Mouse (Mus musculus) A20 (cell line): ENCODE data around the gene Fbn1.

ENCODE experiments used
- DNase-seq: peaks from one replicate; pipeline ENCODE4 v3.0.0-alpha.2; 2011; ENCODE audit warnings: low read depth, low spot score

The Fbn1 gene

DNA sequence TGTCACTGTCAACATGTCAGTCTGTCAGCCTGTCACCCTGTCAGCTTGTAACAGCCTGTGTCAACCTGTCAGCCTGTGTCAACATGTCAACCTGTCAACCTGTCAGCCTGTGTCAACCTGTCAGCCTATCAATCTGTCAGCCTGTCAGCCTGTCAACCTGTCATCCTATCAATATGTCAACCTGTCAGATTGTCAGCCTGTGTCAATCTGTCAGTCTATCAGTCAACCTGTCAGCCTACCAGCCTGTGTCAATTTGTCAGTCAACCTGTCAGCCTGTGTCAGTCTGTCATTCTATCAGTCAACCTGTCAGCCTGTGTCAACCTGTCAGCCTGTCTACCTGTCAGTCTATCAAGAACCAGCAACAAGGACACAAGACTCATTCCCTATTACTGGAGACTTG, 6.3 kb downstream of the Fbn1 start:
- no peak for DNase-seq

DNA sequence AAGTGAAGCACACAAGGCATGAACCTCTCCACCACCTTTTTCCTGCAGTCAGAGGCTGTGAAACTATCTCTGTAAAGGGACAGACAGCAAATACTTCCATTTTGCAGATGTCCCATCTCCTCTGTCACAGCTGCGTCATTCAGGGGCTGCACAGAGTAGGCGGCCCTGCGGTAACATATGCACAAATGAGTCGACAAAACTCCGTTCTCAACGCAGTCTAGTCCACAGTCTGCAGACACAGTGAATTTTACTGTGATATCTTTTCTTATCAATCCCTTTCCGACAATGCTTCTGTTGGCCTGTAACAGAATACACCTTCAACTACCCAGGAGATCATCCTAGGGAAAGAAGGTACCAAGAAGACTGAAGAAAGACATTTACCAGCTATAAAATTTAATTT, 9.6 kb downstream of the Fbn1 start:
- no peak for DNase-seq

DNA sequence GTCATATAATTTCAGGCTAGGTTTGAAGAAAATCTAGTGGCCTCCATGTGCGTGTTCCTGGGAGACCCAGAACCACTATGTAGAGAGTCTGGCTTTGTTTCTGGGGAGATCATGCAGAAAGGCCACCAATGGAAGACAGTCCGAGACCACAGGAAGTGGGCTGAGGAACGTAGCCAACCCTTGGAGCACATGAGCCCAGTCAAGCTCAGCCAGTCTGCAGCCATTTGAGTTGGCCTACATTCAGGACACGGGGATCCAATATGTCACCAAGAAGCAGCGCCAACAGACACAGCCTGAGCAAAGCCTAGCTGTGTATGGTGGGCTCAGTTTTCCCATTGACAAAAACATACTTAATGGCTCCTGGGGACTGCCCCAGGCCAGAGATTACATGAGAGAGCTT, 11.1 kb downstream of the Fbn1 start:
- no peak for DNase-seq

DNA sequence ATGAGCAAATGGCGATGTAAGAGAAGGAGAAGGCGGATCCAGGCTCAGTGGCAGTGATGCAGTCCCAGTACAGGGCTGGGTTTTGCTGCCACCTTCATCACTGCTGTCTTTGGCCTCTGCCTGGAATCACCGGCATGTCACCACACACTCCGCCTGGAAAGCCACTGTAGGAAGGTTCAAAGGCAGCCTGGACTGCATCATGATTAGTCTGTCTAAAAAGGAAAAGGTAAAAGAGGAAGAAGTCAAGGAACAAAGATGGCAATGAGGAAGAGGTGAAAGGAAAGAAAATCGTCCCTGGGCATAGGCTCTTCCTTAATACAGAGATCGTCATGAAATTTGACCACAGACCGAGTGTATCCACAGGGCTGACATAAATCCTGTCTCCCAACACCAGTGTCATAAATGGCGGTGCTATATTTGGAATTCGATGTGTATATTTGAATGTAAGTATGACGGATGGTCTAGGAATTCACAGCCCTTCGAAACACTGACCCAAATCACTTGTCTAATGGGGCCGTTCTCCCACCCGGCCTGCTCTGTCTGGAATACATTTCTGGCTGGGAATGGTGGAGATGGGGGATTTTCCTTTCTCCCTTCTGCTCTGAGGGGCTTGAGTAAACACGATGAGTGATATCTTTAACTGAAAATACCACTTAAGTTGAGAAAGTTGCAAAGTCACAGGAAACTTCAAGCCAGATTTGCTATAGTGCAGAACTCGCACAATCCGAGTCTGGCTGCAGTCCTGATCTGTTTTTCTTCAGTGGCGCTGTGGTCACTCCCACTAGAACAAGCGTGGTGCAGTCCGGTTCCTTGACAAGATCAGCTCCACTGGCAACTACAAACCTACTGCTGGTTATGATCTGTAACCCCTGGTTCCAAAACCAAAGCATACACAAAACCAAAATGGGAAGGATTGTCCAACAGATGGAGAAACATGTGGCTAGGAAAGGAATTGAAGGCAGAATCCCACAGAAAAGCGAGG, 12.7 kb downstream of the Fbn1 start:
- no peak for DNase-seq

DNA sequence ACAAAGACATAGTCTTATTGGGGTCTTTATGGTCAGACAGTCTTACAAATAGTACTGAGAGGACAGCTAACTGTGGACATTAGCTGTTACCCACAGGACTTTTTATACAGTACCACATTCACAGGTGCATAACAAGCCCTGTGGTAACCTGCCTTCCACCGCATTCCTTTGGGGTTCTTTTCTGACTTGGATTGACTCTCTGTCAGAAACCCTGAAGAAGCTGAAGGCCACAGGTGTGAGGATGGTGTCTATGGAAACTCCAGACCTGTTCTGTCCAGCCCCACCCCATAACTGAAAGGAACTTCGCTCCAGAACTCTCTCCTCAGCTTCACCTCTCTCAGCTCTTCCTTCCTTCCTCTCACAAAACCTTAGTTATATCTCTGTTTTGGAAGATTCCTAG, 13.5 kb downstream of the Fbn1 start:
- DNase-seq: no peak

DNA sequence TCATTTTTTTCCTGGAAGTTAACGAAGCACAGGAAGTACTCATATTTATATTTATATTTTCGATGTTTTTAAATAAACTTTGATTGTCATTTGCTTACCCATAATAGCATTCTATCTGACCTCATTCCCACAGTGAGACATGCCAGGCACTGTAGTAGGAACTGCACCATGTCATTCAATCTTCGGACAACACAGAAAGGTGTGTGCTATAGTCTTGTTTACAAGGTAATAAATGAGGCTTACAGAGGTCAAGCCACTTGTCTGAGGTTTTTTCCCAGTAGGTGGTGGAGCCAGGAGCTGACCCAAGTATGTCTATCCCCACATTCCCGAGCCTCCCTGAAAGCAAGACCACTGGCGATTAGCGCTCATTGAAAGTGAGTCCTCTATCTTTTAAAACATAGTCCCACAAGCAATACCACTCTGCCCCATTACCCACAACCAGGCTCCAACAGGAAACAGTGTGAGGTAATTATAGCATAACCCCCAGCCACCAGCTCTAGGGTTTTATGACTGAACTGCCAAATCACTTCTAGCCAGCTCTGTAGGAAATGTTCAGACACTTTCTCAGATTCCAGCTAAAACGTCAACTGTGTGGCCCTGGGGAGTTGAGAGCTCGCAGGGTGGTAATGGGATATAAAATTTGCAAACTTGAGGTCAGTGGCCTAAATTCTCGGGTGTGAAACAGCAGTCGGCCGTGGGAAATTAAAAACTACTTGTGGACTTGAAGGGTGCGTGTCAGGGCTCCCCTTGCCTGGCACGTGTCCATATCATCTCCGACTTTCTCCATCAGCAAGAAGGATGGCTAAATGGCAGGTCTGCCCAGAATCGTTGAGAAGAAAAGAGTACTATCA, 15.5 kb downstream of the Fbn1 start:
- DNase-seq: no peak

DNA sequence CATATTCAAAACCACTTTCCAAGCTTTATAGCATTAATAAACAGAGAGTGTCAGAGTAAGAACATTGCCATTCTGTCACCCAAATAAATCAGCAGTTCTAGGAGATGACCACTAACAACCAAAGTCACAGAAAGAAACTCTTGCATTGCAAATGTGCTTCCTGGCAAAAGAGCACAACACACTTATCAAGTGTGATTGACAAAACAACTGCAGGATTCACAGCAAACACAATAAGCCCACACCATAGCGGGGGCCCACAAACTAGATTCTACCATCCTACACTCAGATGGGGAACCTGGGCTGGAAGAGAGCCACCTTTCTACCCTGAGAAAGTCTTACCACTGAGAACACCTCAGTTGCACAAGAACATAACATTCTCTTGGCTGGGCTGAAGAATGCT, 17.8 kb downstream of the Fbn1 start:
- DNase-seq: no peak

DNA sequence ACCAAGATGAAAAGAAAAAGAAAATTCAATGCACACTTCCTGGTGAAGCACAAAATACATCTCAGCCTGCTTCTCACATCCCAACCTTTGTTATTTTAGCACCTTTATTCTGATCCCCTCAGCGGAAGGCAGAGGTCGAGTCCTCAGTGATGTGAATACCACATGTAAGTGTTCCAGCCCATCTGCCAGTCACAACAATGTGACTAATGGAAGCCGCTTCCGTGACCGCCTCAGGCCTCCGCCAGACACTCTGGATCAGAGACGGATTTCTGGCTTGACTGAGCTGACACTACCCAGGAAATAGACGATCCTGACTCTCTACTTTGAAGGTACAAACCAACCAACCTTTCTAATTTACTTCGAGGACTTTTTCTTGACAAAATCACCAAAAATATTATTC, 22.9 kb downstream of the Fbn1 start:
- no peak for DNase-seq

DNA sequence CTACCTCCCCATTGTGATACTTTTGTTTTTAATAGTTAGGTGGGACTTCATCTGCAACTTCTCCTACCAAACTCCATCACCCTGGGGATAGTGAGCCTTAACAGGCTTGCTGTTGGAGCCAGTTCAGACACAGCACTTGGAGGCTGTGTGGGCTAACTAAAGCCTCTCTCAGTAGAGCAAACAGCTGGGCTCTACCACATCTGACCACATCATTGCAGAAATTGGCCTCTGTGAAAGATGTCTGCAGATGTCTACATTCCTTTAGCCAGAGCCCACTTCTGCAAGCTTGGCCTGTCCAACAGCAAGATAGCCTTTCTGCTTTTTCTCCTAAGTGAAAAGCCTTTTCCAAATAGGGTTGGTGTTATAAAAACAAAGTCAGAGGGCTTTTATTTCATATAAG, 23.6 kb downstream of the Fbn1 start:
- DNase-seq: no peak

DNA sequence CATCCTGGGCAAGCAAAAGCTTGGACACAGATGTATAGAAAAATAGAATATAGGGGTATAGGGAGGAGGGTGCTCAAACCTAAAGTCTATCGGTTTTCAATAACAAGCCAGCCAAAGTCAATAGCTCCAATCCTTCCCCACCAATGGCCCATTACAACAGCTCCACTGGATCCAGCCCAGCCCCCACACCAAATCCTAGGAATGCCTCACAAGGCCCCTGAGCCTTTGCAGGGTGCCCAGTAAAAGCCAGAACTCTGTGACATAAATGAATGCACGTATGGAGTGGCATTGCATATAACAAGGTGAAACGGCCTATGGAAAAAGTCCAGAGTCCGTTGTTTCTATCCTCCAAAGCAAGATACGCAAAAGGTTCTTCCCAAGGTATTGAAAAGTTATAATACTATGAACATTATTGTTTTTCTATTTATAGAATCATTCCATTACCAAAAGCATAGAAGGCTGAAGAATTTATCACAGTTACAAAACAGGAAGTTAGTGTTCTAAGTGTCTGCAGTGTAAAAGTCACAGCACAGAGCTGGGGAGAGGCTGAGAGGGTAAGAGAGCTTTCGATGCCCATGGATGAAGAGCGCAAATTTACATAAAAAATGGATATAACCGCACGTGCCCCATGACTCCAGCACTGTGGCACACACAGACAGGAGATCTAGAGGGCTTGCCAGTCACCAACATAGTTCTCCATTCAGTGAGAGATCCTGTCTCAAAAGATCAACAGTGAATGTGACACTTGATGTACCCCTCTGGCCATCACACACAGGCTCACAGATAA, 26.1 kb downstream of the Fbn1 start:
- no peak for DNase-seq

DNA sequence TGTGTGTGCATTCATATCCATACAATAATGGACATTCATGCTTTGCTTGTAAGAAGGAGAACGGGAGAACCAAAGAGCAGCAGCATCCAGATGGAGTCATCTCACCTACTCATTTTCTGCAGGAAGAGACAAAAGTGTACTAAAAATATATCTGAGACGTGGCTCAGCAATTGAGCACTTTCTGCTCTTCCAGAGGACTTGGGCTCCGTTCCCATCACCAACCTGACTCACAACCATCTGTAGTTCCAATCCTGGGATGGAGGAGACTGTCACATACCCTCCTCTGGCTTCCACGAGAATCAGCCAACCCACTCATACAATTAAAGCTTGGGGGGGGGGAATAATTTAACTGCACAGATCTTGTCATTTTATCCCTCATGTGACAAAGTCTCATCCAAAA, 26.7 kb downstream of the Fbn1 start:
- DNase-seq: no peak

DNA sequence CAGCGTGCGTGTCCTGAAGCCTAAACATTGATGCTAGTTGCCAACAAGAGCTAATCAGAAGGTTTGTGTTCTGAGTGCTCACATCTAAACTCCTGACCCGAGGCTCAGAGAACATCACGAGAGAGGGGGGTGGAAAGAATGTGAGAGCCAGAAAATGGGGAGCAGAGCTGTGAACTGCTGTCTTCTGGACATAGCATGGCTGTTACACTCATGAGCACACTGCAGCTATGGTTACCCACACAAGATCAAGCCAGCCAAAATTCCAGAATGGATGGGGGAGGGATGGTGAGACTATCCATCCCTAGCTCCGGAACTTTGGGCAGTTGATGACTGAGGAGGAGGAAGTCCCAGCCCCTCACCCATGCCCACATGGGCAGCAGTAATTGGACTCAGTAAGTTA, 27.7 kb downstream of the Fbn1 start:
- DNase-seq: no peak

DNA sequence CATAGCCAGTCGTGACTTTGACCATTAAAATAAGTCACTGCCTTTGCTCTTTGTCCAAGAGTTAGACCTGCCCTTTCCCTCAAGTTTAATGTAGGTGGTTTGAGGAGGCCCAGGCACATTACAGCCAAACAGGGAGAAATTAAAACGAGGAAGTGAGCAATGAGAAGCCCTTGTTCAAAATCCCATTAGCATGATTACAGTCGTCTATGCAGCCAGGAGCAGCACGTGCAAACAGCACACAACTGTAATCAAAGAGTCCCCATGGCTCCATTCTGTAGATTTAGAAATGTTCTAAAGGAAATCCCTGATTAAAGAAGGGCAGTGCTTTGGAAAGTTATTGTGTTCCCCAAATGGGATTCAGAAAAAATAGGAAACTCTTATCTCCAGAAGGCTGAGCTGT, 29.1 kb downstream of the Fbn1 start:
- DNase-seq: no peak

DNA sequence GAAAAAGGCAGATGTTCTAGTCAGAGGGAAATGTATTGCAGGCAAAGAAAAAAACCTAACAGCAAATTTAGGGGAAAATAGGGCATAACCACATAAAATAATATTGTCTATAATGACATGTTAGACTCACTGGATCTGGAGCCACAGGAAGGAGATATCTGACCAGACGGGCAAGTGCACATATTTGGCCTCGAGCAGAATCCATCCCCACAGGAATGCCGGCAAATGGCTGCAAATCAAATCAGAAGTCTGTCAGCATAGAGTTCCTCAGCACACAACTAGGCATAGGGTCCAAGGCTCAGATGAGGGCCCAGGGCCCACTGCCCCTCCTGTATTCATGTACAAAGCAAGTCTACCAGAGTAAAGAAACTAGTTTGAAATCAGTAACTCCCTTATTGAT, 30.4 kb downstream of the Fbn1 start:
- no peak for DNase-seq

DNA sequence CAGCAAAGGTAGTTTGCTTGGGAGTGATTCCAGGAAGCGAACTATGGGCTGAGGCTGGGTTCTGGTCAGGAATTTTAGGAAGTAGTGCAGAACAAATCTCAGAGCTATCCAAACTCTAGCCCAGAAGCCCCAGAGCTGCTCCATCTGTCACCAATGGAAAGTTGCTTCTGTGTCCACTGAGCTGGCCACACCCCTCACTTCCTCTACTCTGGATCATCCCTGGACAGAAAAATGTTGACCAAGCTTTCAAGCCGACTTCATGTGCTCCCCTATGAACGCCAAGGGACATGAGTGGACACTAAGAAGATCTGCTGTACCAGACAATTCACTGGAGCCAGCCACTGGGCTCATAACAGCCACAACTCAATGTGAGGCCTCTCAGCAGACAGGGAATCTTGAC, 31.6 kb downstream of the Fbn1 start:
- DNase-seq: no peak

DNA sequence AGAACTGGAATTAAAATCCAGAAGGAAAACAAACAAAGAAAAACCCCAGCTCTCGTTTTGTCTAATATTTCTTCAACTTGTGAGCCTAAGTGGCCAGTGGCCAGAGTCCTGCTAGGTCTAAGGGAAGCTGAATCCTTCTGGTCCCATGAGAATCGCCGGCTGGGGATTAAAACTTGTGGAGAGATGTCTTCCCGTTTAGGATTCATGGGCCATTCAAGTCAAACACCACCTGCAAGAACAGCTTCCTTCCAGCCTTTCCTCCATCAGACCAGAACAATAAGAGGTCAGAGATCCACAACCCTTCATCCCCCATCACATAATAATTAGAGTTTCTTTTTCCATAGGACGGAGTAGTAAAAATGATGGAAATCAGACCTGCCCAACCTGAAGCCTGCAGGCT, 33.1 kb downstream of the Fbn1 start:
- no peak for DNase-seq

DNA sequence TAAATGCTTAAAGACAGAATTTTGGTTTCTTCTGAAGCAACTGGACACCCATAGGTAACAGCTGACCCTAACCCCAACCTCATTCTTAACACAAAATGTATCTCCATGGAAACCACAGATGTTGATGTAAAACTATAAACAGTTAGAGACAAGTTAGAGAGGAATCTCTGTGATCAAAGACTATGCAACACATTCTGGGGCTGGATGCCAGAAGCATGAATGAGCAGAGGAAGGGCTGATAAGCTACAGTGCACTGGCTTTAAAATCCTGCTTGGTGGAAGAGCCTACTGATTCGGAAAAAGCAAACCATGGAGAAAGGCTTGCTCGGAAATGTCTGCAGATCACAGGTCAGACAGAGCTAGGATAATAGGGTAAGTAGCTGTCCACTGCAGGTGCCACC, 34.6 kb downstream of the Fbn1 start:
- DNase-seq: no peak

DNA sequence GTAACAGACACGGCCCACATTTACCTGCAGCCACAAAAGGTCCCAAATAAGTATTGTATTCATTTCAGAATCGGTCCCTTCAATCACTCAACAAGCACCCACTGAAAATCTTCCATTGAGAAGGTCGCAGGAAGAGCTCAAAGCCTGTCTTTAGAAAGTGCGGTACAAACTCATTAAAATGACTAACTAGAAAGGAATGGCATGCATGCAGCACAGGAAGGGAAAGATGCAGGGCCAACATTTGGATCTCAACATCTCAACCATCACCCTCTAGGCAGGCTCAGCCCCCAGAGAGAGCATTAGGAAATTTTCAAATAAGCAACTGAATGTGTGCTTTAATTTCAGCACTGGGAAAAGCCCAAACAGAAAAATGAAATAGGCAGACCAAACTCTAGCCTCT, 36.1 kb downstream of the Fbn1 start:
- no peak for DNase-seq

DNA sequence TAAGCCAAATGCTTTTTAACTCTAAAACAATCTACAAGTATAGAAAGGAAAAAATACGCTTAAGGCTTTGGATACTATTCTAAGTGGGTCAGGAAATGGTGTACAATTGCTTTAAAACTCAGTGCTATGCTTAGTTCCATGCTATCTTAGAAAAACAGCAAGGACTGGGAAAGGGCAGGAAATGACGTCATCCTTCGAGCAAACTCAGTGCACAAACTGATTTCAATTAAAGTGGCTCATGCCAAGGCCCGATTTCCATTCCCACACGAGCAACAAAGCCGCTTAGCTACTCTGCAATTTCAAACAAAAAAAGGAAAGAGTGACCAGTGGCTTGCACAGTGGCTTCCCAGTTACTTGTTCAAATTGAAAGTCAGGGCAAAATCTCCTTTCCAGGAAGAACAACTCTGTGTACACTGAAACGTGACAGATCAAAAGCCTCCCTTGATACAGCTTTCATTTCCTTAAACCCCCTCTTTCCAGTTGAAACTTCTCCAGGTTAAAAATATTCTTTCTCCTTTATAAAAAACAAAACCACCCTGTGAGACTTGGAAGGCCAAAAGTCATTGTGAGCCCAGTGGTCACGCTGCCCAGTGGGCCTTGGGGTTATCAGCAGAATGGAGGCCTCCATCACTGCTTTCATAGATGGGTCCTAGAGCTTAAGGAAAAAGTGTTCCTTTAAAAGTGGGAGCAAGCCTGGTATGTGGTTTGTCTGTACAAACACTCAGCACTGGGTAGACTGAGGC, 37.1 kb downstream of the Fbn1 start:
- DNase-seq: no peak

DNA sequence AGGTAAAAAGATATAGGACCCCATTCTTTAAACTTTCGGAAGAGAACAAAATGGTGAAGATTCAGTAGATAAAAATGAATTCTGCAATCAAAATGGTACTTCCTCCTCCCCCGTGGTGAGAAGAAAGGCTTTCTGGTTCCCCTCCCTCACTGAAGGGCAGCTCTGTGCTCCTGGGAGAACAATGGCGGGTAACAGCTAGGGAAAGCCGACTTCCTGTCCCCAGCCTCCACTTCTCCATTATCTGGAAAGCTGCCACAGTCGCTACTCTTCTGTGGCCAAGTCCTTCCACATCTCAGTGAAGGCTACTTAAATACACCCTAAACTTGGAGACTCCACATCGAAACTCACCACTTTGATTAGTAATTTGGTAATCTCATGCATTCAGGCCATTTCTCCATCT, 43.8 kb downstream of the Fbn1 start:
- no peak for DNase-seq

DNA sequence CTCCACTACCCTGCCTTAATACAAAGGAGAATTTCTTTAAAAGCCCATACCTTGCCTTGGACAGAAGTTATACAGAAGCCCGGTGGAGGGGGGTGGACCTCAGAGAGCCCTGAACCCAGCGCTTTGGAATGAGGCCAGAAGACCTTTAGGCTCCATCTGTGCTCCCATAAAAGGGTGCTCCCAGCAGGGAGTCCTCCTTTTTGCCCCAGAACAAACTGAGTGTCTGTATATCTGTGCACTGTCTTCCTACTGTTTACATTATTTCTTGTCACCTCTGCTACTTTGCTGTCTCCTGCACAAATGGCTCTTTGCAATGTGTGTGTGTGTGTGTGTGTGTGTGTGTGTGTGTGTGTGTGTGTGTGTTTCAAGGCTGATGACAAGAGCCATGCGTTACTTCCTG, 48.7 kb downstream of the Fbn1 start:
- DNase-seq: no peak
